Mouse (Mus musculus) hindbrain, embryonic 13.5 days (tissue): ENCODE results near the gene Clk4. TPM values are rescaled to one million over a fixed set of nuclear protein-coding genes. Genes with fewer than 3 reads are reported as not detected.
A peak's percentile ranks its signal among the peaks of the same experiment; 100 is the strongest.

Experiments
- ATAC-seq: fragments of 200-750 bp; cut with Nextera tagmentation; 2 replicates; pipeline ENCODE4 v1.8.0; 2017; ENCODE audit warnings: moderate TSS enrichment; ENCODE audit not compliant: low FRiP score
- H3K27ac ChIP-seq: fragments of 300-500 bp; sonication (generic); 2 replicates; pipeline ENCODE4 v1.5.1; 2015; ENCODE audit warnings: inconsistent platforms, mild to moderate bottlenecking, moderate library complexity
- H3K27me3 ChIP-seq: fragments of 300-500 bp; sonication (generic); 2 replicates; pipeline ENCODE4 v1.6.1; 2015; ENCODE audit warnings: mild to moderate bottlenecking, inconsistent platforms
- H3K36me3 ChIP-seq: fragments of 300-500 bp; sonication (generic); 2 replicates; pipeline ENCODE4 v1.6.1; 2015; ENCODE audit warnings: mild to moderate bottlenecking, inconsistent platforms
- H3K4me1 ChIP-seq: fragments of 300-500 bp; sonication (generic); replicated peaks from 2 replicates; pipeline ENCODE4 v1.6.1; 2015; ENCODE audit warnings: inconsistent platforms
- H3K4me2 ChIP-seq: fragments of 300-500 bp; sonication (generic); 2 replicates; pipeline ENCODE4 v1.6.1; 2015; ENCODE audit warnings: inconsistent platforms, mild to moderate bottlenecking, moderate library complexity
- H3K4me3 ChIP-seq: fragments of 300-500 bp; sonication (generic); 2 replicates; pipeline ENCODE4 v1.5.1; 2015; ENCODE audit warnings: mild to moderate bottlenecking, inconsistent platforms
- H3K9ac ChIP-seq: fragments of 300-500 bp; sonication (generic); 2 replicates; pipeline ENCODE4 v1.6.1; 2015; ENCODE audit warnings: mild to moderate bottlenecking, inconsistent platforms
- H3K9me3 ChIP-seq: fragments of 300-500 bp; sonication (generic); 2 replicates; pipeline ENCODE4 v1.6.1; 2016; ENCODE audit warnings: inconsistent platforms
- WGBS: fragments of 180-500 bp; shearing (Covaris S2); methylation state at CpG from one replicate; pipeline ENCODE4 v1.1.7; 2015; 5-methylcytosine and 5-hydroxymethylcytosine counted together
- polyA plus RNA-seq: library from polyadenylated mRNA; unstranded; fragments of >200 nt; fragmentation: Nextera tagmentation; extraction: Ambion mirVana; gene quantifications from 2 replicates; pipeline ENCODE4 v1.2.1, GENCODE M21; 2015

Clk4 gene
- polyA plus RNA-seq, result 147 and 150 TPM in 2 replicates

DNA sequence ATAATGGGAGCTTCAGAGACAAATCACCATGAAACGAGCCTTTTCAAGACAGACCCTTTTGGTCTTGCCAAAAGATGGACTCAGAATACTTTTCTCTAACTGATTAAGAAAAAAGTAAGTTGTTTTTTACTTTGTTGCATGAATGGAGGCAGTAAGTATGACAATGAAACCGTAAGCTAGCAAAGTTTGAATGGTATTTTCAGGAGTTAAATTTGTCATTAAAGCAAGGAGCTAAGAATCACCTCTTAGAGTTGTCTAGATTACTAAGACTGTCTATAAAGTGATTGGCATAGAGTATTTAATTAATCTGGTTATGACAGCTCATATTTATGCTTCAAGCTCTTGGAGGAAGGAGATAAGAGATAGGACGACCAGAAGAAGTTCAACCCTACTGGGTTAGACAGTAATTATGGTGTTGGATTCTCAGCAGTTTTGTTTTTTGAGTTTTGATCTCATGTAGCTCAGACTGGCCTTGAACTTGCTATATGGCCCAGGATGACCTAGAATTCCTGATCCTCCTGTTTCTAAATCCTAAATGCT is at the start of gene Clk4:
Clk4 (plus strand) TSS at position 51 of the 540 bp plus-strand sequence.
- ATAC-seq, result no peak
- peak within 1 kb of the TSS; percentile 95 for H3K4me3 ChIP-seq

DNA sequence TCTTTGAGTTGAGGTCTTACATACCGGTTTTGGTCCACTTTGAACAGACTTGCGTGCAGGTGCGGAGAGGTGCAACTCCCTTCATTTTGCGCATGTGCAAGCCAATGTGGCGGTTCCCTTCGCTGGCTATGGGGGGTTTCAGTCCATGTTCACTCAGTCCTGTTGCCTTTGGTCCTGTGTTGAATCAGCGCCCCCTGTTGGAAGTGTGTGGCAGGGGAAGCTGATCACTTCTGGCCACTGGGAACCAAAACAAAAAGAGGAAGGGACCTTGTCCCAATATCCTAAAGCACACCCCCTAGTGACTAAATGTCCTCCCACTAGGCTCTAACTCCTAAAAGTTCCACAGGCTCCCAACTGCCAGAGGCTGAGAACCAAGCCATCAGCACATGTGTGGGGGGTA is 47.5 kb upstream of the Clk4 start:
- H3K4me2 ChIP-seq, result no peak overlapping the region
- no peak overlapping the region for H3K27ac ChIP-seq
- no peak overlapping the region for H3K9ac ChIP-seq
- H3K4me1 ChIP-seq, result no peaks in the 10 kb centered on the region
- H3K9me3 ChIP-seq, result no peaks in the 10 kb centered on the region
- no peaks in the 10 kb centered on the region for H3K36me3 ChIP-seq
- WGBS, result 85% methylated on average over 7 of the region's 7 CpGs
- no peak overlapping the region for H3K4me3 ChIP-seq
- no peaks in the 10 kb centered on the region for H3K27me3 ChIP-seq
- ATAC-seq, result no peak

More for the DNA sequence above, at the start of gene Clk4:
- Histone ChIP-seq H3K4me2 (peak within 1 kb of the TSS; percentile 76), H3K9me3 (no peaks in the 10 kb centered on the region), H3K27ac (peak within 1 kb of the TSS; percentile 91), H3K27me3 (no peaks in the 10 kb centered on the region), H3K9ac (peak within 1 kb of the TSS; percentile 99), H3K36me3 (no peaks in the 10 kb centered on the region), H3K4me1 (peaks cover 36% of the 10 kb centered on the region)
- 80% methylated on average over 3 of the region's 3 CpGs for WGBS

DNA sequence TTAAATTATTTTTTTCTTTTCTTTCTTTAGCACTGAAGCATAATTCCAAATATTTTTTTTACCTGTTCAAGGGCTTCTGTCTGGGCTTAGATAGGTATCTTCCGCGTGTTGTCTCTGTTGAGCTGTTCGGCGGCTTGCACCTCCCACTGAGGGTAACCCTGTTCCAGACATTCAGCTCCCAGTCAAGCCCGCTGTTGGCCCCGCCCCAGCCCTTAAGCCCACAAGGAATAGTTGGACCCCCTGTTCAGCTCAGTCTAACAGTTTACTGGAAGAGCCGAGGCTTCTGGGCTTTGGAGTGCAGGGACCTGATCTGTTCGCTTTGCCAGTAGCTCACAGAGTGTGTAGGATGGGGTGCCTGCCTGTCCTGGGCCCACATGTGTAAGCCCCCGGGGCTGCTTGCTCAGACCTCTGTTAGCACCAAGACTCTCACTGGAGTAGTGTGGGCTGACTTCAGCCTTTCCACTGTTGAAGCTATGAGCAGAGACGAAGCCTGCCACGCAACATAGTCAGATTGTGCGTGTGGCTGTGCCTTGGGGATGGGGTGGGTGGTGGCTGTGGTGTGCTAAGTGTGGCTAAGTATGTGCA is 42.0 kb upstream of the Clk4 start:
- no peaks in the 10 kb centered on the region for H3K9me3 ChIP-seq
- no peaks in the 10 kb centered on the region for H3K27me3 ChIP-seq
- H3K27ac ChIP-seq, result no peak overlapping the region
- 85% methylated on average over 12 of the region's 12 CpGs for WGBS
- no peak overlapping the region for H3K4me3 ChIP-seq
- H3K4me2 ChIP-seq, result no peak overlapping the region
- H3K9ac ChIP-seq, result no peak overlapping the region
- no peaks in the 10 kb centered on the region for H3K36me3 ChIP-seq
- no peak for ATAC-seq
- no peaks in the 10 kb centered on the region for H3K4me1 ChIP-seq

DNA sequence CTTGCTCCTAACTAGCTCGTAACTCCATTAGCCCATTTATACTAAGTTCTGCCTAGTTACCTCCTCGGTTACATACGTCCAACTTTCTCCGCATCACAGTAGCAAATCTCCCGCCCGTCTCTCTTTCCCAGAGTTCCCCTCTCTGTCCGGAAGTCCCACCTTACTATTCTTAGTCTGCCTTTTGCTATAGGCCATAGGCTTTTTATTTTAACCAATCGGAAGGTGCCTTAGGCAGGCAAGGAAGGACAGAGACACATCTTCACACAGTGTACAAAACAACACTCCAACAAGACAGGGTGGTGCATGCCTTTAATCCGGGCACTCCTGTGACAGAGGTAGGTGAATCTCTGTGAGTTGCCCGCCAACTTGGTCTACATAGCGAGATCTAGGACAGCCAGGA is 41.2 kb upstream of the Clk4 start, which contains the start of gene Gm12569:
Gm12569 (plus strand) TSS at position 166 of the 400 bp plus-strand sequence.
- H3K36me3 ChIP-seq, result no peaks in the 10 kb centered on the region
- WGBS, result 94% methylated on average over 11 of the region's 11 CpGs
- H3K9me3 ChIP-seq, result no peaks in the 10 kb centered on the region
- H3K4me1 ChIP-seq, result no peaks in the 10 kb centered on the region
- H3K27ac ChIP-seq, result no peak within 1 kb of the TSS
- H3K27me3 ChIP-seq, result no peaks in the 10 kb centered on the region
- H3K4me3 ChIP-seq, result no peak within 1 kb of the TSS
- ATAC-seq, result no peak
- H3K4me2 ChIP-seq, result no peak within 1 kb of the TSS
- H3K9ac ChIP-seq, result no peak within 1 kb of the TSS

DNA sequence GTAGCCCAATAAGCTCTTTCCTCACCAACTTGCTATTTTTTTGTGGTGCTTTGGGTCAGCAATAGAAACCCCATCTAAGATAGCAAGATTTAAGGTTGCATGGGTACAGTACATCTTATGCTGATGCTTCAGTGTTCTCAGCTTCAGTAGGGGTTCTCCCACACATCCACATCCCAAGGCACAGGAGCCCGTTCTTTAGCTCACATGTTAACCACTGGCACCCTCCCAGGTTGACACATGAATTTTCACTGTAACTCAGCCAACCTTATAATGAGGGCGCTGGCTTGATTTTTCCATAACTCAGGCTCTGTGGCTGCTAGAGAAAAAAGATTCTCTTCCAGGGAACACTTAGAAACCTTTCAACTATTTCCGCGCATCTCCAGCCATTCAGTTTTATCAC is 34.4 kb upstream of the Clk4 start:
- Histone ChIP-seq H3K27ac (no peak overlapping the region), H3K27me3 (no peaks in the 10 kb centered on the region), H3K9ac (no peak overlapping the region), H3K9me3 (no peaks in the 10 kb centered on the region), H3K36me3 (no peaks in the 10 kb centered on the region), H3K4me1 (no peaks in the 10 kb centered on the region), H3K4me2 (no peak overlapping the region), H3K4me3 (no peak overlapping the region)
- 89% methylated on average over 4 of the region's 4 CpGs for WGBS
- ATAC-seq, result no peak

DNA sequence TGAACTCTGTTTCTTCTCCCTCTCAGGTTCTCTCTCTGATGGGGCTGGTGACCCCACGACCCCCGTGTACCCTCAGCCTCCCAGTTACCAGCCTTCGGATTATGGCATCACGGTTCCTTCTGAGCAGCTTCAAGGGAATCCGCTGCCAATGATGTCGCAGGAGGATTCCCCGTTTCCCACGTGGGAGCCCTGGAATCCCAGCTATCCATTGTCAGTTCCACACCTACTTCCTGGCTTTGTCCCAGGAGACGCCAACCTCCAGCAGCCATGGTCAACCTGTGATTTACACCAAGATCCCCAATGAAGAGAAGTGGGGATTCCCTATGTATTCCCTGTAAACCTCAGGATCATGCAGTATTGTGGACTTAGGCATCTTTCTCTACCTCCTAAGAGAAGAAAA is 26.9 kb upstream of the Clk4 start:
- Histone ChIP-seq H3K27ac (no peak overlapping the region), H3K4me3 (no peak overlapping the region), H3K9ac (no peak overlapping the region), H3K27me3 (no peaks in the 10 kb centered on the region), H3K9me3 (no peaks in the 10 kb centered on the region), H3K36me3 (no peaks in the 10 kb centered on the region), H3K4me2 (no peak overlapping the region), H3K4me1 (no peaks in the 10 kb centered on the region)
- no peak for ATAC-seq
- 88% methylated on average over 9 of the region's 9 CpGs for WGBS

DNA sequence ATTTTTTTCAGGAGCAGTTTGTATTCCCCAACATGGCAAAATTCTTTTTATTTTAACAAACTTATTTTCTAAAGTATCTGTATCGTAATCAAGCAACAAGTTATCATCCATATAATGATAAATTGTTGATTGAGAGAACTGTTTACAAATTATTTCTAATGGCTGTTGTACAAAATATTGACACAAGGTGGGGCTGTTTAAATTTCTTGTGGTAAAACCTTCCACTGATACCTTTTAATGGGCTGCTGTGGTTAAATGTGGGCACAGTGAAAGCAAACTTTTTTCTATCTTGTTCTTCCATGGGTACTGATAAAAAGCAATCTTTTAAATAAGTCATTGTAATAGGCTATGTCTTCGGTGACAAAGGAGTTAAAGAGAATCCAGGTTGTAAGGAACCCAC is 18.6 kb upstream of the Clk4 start:
- WGBS, result 89% methylated on average over 2 of the region's 2 CpGs
- Histone ChIP-seq H3K4me2 (no peak overlapping the region), H3K27ac (no peak overlapping the region), H3K36me3 (no peaks in the 10 kb centered on the region), H3K4me3 (no peak overlapping the region), H3K9me3 (no peaks in the 10 kb centered on the region), H3K4me1 (no peaks in the 10 kb centered on the region), H3K9ac (no peak overlapping the region), H3K27me3 (no peaks in the 10 kb centered on the region)
- ATAC-seq, result no peak

DNA sequence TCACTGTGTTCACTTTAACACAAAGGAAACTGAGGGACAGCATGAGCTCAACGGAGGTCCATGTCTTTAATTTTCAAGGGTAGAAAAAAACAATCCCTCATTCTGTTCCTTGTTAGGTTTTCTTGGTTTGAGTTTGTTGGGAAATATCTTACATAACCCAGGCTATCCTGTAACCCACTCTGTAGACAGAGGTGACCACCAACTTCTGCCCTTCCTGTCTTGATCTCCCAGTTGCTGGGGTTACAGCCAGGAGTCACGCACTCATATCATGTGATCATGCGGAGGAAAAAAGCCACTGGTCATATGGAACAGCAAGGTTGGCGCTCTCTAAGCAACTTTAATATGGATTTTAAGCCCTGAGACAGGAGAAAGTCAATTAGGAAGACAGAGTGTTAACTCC is 4.5 kb upstream of the Clk4 start:
- no peaks in the 10 kb centered on the region for H3K27me3 ChIP-seq
- 93% methylated on average over 4 of the region's 4 CpGs for WGBS
- H3K27ac ChIP-seq, result no peak overlapping the region
- no peaks in the 10 kb centered on the region for H3K36me3 ChIP-seq
- no peaks in the 10 kb centered on the region for H3K4me1 ChIP-seq
- no peak overlapping the region for H3K9ac ChIP-seq
- H3K4me2 ChIP-seq, result no peak overlapping the region
- no peaks in the 10 kb centered on the region for H3K9me3 ChIP-seq
- H3K4me3 ChIP-seq, result no peak overlapping the region
- no peak for ATAC-seq

DNA sequence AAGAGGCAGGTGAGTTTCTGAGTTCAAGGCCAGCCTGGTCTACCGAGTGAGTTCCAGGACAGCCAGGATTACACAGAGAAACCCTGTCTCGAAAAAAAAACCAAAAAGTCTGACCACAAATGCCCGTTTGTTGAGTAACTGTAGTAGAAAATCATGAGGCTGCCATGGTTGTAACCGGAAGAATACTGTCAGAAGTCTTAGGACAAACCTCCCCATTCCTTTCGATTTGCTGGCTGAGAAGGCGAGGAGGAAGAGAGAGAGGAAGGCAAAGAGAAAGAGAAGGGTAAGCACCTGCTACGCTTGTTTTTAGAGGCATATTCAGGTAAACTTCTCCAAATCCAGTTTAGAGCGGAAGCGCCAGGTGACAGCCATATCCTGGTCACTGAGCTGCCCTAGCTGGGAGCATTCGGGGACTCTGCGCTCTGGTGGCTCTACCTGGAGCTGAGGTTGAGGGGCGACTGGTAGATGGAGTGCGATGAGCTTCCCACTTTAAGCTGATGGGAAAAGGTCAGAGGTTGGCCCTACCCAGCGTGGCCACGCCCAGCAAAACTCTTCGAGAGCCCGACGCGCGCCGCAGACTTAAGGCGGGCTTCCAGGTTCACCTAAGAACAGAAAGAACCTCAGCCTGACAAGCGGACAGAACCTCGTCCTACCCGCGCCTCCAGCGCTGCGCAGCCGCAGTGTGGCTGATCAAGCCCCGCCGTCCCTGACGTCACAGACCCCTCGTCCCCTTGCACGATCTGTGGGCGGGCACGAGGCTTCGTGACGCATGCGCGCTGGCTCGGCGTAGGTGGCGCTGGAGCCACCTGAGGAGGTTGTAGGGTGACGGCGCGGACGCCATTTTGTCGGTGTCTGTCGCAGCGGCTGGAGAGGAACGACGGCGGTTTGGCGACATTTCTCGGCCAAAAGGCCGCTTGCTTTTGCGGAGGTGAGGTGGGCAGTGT is 1.1 kb downstream of the Clk4 start, which contains the start of gene BC049762:
BC049762 (minus strand) TSS at position 705 of the 944 bp plus-strand sequence.
- ATAC-seq, result peak; percentile 99
- 0 out of 2 replicates have a peak, but pooled peaks cover 8% of the 10 kb centered on the region for H3K36me3 ChIP-seq
- H3K9me3 ChIP-seq, result no peaks in the 10 kb centered on the region
- H3K4me3 ChIP-seq, result peak within 1 kb of the TSS; percentile 95
- peak within 1 kb of the TSS; percentile 76 for H3K4me2 ChIP-seq
- peak within 1 kb of the TSS; percentile 97 for H3K27ac ChIP-seq
- peaks cover 36% of the 10 kb centered on the region for H3K4me1 ChIP-seq
- 11% methylated on average over 57 of the region's 57 CpGs for WGBS
- H3K9ac ChIP-seq, result peak within 1 kb of the TSS; percentile 99
- H3K27me3 ChIP-seq, result no peaks in the 10 kb centered on the region

DNA sequence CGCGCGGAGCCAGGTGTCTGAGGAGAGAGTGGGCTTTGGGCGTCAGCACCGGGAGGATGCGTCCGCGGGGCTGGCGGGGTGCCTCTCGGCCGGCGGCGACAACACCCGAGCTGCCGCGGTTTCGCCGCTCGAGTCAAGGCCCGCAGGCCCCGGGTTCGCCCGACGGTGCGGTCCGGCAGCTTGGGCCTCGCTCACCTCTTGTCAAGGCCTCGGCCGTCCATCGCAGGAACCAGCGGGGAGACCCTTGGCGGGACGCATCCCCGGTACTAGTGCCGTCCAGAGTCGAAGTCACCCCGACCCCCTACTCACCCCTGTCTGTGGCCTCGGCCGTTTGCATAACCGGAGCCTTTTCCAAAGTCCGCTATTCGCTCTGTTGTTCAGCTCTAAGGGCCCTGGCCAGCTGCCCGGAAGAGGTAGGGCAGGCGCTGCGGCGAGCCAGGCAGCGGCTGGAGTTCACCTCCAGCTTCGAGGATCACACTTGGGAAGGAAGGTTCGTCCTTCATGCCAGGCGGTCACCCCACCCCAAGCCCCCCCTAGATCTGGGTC is 1.8 kb downstream of the Clk4 start:
- Histone ChIP-seq H3K4me1 (peaks cover 36% of the 10 kb centered on the region), H3K9ac (peak overlapping the region; percentile 99), H3K36me3 (0 out of 2 replicates have a peak, but pooled peaks cover 8% of the 10 kb centered on the region), H3K27me3 (no peaks in the 10 kb centered on the region), H3K4me2 (peak overlapping the region; percentile 74), H3K27ac (peak overlapping the region; percentile 97), H3K4me3 (peak overlapping the region; percentile 95), H3K9me3 (no peaks in the 10 kb centered on the region)
- peak; percentile 77 for ATAC-seq
- WGBS, result under 1% methylated on average over 50 of the region's 50 CpGs

DNA sequence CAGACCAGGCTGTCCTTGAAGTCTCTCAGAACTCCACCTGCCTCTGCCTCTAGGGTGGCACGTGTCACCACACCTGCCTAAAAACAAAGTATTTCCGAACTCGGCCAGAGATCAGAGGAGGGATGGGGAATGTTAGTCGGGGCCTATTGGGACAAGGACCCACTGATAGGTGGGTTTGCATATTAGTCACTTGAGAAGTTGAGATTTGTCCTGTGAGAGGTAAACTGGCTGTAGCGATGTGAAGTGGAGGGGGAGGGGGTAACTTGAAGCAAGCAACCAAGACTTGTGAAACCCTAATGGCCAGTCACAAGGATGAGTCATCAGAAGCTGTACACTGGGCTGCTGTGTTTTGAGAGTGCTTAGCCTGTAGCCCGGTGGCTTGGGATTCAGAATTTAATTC is 2.8 kb downstream of the Clk4 start:
- H3K27ac ChIP-seq, result no peak overlapping the region
- H3K4me1 ChIP-seq, result peaks cover 40% of the 10 kb centered on the region
- ATAC-seq, result no peak
- H3K4me3 ChIP-seq, result peak overlapping the region; percentile 95
- H3K9ac ChIP-seq, result peak overlapping the region; percentile 99; the same call in 1 of the 2 replicates
- H3K27me3 ChIP-seq, result no peaks in the 10 kb centered on the region
- no peaks in the 10 kb centered on the region for H3K9me3 ChIP-seq
- 0 out of 2 replicates have a peak, but pooled peaks cover 8% of the 10 kb centered on the region for H3K36me3 ChIP-seq
- peak overlapping the region; percentile 74 for H3K4me2 ChIP-seq
- WGBS, result 37% methylated on average over 6 of the region's 6 CpGs

DNA sequence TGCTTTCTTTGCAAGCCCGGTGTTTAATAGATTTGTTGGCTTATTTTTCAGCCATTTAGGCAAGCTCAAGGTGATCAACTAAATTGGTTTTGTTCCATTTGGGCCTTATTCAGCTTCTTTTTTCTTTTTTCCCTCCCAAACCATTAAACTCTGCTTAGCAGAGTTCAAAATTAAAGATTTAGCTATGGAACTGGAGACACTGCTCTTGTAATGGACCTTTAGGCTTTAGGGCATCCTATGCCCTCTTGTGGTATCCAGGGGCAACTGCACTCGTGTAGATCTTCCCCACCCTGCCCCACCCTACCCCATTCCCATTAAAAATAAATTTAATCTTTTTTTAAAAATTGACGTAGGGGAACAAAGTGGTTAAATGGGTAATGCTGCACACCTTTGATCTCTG is 3.8 kb downstream of the Clk4 start:
- H3K9ac ChIP-seq, result peak overlapping the region; percentile 99; the same call in 1 of the 2 replicates
- ATAC-seq, result no peak
- 58% methylated on average over 3 of the region's 3 CpGs for WGBS
- H3K27me3 ChIP-seq, result no peaks in the 10 kb centered on the region
- H3K4me2 ChIP-seq, result peak overlapping the region; percentile 74
- no peaks in the 10 kb centered on the region for H3K9me3 ChIP-seq
- peaks cover 44% of the 10 kb centered on the region for H3K4me1 ChIP-seq
- H3K36me3 ChIP-seq, result peaks cover 11% of the 10 kb centered on the region; the same call in 1 of the 2 replicates
- peak overlapping the region; percentile 95; the same call in 1 of the 2 replicates for H3K4me3 ChIP-seq
- H3K27ac ChIP-seq, result no peak overlapping the region
